Mouse (Mus musculus): ENCODE data around the gene Trabd2b. TPM values are rescaled to one million over a fixed set of nuclear protein-coding genes. Genes with fewer than 3 reads are reported as not detected.

Trabd2b gene
- polyA plus RNA-seq, 1 experiment from 2014 or later, result 1.3 TPM

DNA sequence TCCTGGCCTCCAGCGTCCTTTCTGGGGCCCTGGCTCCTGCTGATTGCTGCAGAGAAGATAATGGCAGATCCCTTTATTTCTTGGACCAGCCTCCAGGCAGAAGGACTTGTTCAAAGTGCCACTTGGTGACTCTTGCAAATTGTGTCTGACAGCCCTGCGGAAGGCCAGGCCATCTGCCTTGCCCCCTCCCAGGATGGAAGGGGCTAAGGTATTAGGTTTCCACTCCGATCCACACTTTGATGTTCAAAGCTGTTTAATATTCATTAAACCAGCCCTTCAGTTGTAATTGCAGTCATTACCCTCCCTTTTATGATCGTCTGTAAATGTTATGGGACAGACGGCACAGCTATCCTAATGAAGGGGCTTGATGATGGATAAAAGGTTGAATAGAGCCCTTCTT, 75.0 kb downstream of the Trabd2b start:
- ATAC-seq (replicated peaks; ENCODE audit: low FRiP score), result no peak
- H3K4me3 ChIP-seq (ENCODE audit: low read depth, low read length), result no peak overlapping the region
- H3K36me3 ChIP-seq (ENCODE audit: control insufficient read depth, insufficient read depth, low read length), result no peaks in the 10 kb centered on the region
- no peak overlapping the region for H3K4me2 ChIP-seq
- H3K9ac ChIP-seq (ENCODE audit: low read depth, low read length), result no peak overlapping the region
- no peaks in the 10 kb centered on the region for H3K27me3 ChIP-seq (replicated peaks; ENCODE audit: control insufficient read depth, insufficient read depth, low read length)
- 44% methylated on average over 5 of the region's 5 CpGs for WGBS
- H3K9me3 ChIP-seq (ENCODE audit: control insufficient read depth, low read length), result no peaks in the 10 kb centered on the region
- H3K4me1 ChIP-seq (replicated peaks; ENCODE audit: control insufficient read depth, insufficient read depth, low read length), result 0 out of 2 replicates have a peak, but pooled peaks cover 3% of the 10 kb centered on the region
- H3K27ac ChIP-seq (ENCODE audit: low read depth, low read length), result no peak overlapping the region
- DNase-seq (ENCODE audit: low spot score), result no peak

DNA sequence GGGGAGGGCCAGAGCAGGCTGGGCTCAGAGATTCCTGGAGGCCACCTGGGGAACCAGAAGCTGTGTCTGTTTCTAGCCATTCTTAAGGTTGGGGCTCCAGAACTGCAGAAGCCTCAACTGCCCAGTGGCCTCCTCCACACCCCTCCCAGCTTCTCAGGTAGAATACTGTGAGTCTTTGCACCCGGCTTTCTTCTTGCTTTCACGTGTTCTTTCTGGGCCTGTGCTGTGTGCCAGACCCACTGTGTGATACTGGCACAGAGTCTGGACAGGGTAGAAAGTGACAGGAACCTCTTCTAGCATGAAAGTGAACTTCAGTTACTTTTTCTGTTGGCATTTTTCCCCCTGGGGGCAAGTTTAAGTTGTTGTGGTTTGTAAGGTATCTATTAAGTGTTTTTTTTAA, 77.6 kb downstream of the Trabd2b start:
- Histone ChIP-seq H3K9me3 (ENCODE audit: control insufficient read depth, low read length) (no peaks in the 10 kb centered on the region), H3K9ac (ENCODE audit: low read depth, low read length) (no peak overlapping the region), H3K4me2 (no peak overlapping the region), H3K27me3 (replicated peaks; ENCODE audit: control insufficient read depth, insufficient read depth, low read length) (no peaks in the 10 kb centered on the region), H3K27ac (ENCODE audit: low read depth, low read length) (no peak overlapping the region), H3K4me3 (ENCODE audit: low read depth, low read length) (no peak overlapping the region), H3K4me1 (replicated peaks; ENCODE audit: control insufficient read depth, insufficient read depth, low read length) (no peaks in the 10 kb centered on the region), H3K36me3 (ENCODE audit: control insufficient read depth, insufficient read depth, low read length) (no peaks in the 10 kb centered on the region)
- 51% methylated on average over 2 of the region's 2 CpGs for WGBS
- no peak for ATAC-seq (replicated peaks; ENCODE audit: low FRiP score)
- no peak for DNase-seq (ENCODE audit: low spot score)

DNA sequence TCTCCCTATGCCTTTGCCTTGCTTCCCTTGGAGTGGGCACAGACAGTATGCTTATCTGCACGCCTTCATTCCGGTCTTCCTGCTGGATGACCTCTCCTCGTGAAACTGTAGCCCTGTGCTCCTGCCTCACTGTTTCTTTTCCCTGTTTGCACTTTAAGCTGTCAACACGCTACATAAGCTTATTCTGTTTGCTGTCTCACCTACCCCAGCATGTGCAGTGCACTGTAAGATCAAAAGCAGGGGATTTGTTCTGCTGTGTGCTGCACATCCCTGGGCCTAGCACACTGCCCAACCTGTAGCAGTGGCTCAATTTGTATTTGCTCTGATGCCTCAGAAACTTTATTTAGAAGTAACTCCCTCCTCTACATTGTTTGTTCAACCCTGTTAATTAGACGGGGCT, 79.5 kb downstream of the Trabd2b start:
- no peaks in the 10 kb centered on the region for H3K9me3 ChIP-seq (ENCODE audit: control insufficient read depth, low read length)
- H3K27me3 ChIP-seq (replicated peaks; ENCODE audit: control insufficient read depth, insufficient read depth, low read length), result no peaks in the 10 kb centered on the region
- no peak overlapping the region for H3K4me2 ChIP-seq
- 34% methylated on average over 5 of the region's 5 CpGs for WGBS
- H3K4me3 ChIP-seq (ENCODE audit: low read depth, low read length), result no peak overlapping the region
- H3K27ac ChIP-seq (ENCODE audit: low read depth, low read length), result no peak overlapping the region
- no peaks in the 10 kb centered on the region for H3K36me3 ChIP-seq (ENCODE audit: control insufficient read depth, insufficient read depth, low read length)
- ATAC-seq (replicated peaks; ENCODE audit: low FRiP score), result no peak
- no peak for DNase-seq (ENCODE audit: low spot score)
- H3K4me1 ChIP-seq (replicated peaks; ENCODE audit: control insufficient read depth, insufficient read depth, low read length), result no peaks in the 10 kb centered on the region
- no peak overlapping the region for H3K9ac ChIP-seq (ENCODE audit: low read depth, low read length)

DNA sequence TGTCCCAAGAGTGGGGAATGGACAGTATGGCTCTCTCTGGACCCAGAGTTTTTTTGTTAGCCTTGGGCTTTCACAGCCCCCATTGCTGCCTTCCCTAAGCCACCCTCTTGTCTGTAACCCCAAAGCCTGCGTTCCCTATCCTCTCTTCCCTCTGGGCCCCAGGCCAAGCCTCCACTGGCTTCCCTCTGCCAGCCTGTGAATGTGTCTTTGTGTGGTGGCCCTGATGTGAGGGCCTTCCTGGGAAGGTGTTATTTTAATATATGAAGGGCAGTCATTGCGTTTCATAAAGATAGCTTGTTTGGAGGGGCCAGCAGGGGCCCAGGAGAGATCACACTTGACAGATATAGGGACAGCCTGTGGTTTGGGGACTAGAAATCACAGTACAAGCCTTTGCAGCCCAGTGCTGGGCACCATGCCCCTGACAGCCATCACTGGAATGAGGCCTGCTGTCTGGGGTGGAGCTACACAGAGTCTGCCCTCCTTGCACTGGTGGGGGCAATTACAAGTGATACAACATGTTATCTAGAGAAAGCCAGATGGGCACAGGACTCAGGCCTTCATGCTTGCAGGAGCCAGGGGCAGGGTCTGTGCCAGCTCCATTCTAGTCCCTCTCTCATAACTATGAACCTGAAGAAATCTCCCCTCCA, 80.5 kb downstream of the Trabd2b start:
- H3K36me3 ChIP-seq (ENCODE audit: control insufficient read depth, insufficient read depth, low read length), result no peaks in the 10 kb centered on the region
- no peak overlapping the region for H3K4me2 ChIP-seq
- no peaks in the 10 kb centered on the region for H3K27me3 ChIP-seq (replicated peaks; ENCODE audit: control insufficient read depth, insufficient read depth, low read length)
- H3K9ac ChIP-seq (ENCODE audit: low read depth, low read length), result no peak overlapping the region
- no peaks in the 10 kb centered on the region for H3K4me1 ChIP-seq (replicated peaks; ENCODE audit: control insufficient read depth, insufficient read depth, low read length)
- H3K27ac ChIP-seq (ENCODE audit: low read depth, low read length), result no peak overlapping the region
- ATAC-seq (replicated peaks; ENCODE audit: low FRiP score) (no peak), DNase-seq (ENCODE audit: low spot score) (no peak)
- 77% methylated on average over 2 of the region's 2 CpGs for WGBS
- no peak overlapping the region for H3K4me3 ChIP-seq (ENCODE audit: low read depth, low read length)
- H3K9me3 ChIP-seq (ENCODE audit: control insufficient read depth, low read length), result no peaks in the 10 kb centered on the region

DNA sequence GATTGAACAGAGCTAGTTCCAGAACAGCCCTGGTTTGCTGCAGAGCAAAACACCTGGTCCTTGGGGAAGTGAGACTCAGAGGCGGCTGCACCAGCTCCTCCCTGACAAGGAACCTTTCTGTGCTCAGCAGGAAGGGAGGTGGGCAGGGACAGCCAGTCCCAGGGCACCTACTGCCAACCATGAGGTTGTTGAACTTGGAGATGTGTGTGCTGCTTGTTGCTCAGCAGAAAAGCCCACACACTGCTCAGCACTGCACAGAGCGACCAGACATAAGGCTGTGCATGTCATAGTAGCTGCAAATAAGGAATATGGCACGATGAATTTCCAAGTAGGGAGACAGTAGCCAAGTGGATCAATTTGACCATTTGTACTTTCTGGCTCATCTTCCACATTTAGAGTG, 81.2 kb downstream of the Trabd2b start:
- no peaks in the 10 kb centered on the region for H3K36me3 ChIP-seq (ENCODE audit: control insufficient read depth, insufficient read depth, low read length)
- DNase-seq (ENCODE audit: low spot score) (no peak), ATAC-seq (replicated peaks; ENCODE audit: low FRiP score) (no peak)
- no peaks in the 10 kb centered on the region for H3K4me1 ChIP-seq (replicated peaks; ENCODE audit: control insufficient read depth, insufficient read depth, low read length)
- no peak overlapping the region for H3K27ac ChIP-seq (ENCODE audit: low read depth, low read length)
- no peak overlapping the region for H3K4me2 ChIP-seq
- H3K9me3 ChIP-seq (ENCODE audit: control insufficient read depth, low read length), result no peaks in the 10 kb centered on the region
- H3K9ac ChIP-seq (ENCODE audit: low read depth, low read length), result no peak overlapping the region
- 73% methylated on average over 3 of the region's 3 CpGs for WGBS
- no peaks in the 10 kb centered on the region for H3K27me3 ChIP-seq (replicated peaks; ENCODE audit: control insufficient read depth, insufficient read depth, low read length)
- H3K4me3 ChIP-seq (ENCODE audit: low read depth, low read length), result no peak overlapping the region

DNA sequence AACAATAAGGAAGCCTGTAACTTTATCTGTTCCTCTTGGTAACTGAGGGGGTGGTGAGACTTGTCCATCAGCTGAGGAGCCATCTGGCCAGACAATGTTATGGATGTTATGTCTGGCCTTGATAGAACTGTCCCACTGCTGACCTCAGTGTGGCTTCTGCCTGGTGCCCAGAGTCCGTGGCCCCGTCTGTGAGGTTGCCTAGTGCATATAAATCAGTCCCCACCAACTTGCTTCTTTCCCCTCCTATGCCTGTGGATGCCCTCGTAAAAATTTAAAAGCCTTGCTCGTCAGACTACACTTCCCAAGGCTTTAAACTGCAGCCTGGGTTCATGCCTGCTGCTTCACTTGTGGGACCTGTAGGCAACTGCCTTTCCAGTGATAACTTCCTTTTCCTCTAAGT, 85.6 kb downstream of the Trabd2b start:
- Histone ChIP-seq H3K9ac (ENCODE audit: low read depth, low read length) (no peak overlapping the region), H3K4me1 (replicated peaks; ENCODE audit: control insufficient read depth, insufficient read depth, low read length) (no peaks in the 10 kb centered on the region), H3K27ac (ENCODE audit: low read depth, low read length) (no peak overlapping the region), H3K4me3 (ENCODE audit: low read depth, low read length) (no peak overlapping the region), H3K9me3 (ENCODE audit: control insufficient read depth, low read length) (no peaks in the 10 kb centered on the region), H3K36me3 (ENCODE audit: control insufficient read depth, insufficient read depth, low read length) (no peaks in the 10 kb centered on the region), H3K27me3 (replicated peaks; ENCODE audit: control insufficient read depth, insufficient read depth, low read length) (no peaks in the 10 kb centered on the region), H3K4me2 (no peak overlapping the region)
- 55% methylated on average over 4 of the region's 4 CpGs for WGBS
- ATAC-seq (replicated peaks; ENCODE audit: low FRiP score) (no peak), DNase-seq (ENCODE audit: low spot score) (no peak)

DNA sequence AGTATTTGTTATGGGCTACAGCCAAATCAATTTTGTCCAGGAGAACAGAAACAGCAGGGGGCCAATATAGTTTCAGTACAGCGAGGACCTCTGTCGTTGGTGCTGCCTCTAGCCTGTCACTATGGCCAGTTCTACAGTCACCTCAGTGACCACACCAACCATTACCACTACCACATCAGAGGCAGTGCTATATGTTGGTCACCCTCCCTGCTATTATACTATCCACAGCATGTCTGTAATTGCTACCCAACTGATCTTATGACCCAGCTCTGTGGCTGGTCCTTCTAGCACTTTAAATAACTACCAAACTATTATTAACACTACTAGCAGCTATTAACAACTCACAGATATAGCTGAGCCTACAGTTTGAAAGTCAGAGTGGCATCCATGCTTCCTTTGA, 87.5 kb downstream of the Trabd2b start:
- Histone ChIP-seq H3K4me1 (replicated peaks; ENCODE audit: control insufficient read depth, insufficient read depth, low read length) (no peaks in the 10 kb centered on the region), H3K27me3 (replicated peaks; ENCODE audit: control insufficient read depth, insufficient read depth, low read length) (no peaks in the 10 kb centered on the region), H3K9me3 (ENCODE audit: control insufficient read depth, low read length) (no peaks in the 10 kb centered on the region), H3K9ac (ENCODE audit: low read depth, low read length) (no peak overlapping the region), H3K36me3 (ENCODE audit: control insufficient read depth, insufficient read depth, low read length) (no peaks in the 10 kb centered on the region), H3K27ac (ENCODE audit: low read depth, low read length) (no peak overlapping the region), H3K4me3 (ENCODE audit: low read depth, low read length) (no peak overlapping the region), H3K4me2 (no peak overlapping the region)
- no peak for DNase-seq (ENCODE audit: low spot score)
- 77% methylated on average over 2 of the region's 2 CpGs for WGBS
- no peak for ATAC-seq (replicated peaks; ENCODE audit: low FRiP score)

DNA sequence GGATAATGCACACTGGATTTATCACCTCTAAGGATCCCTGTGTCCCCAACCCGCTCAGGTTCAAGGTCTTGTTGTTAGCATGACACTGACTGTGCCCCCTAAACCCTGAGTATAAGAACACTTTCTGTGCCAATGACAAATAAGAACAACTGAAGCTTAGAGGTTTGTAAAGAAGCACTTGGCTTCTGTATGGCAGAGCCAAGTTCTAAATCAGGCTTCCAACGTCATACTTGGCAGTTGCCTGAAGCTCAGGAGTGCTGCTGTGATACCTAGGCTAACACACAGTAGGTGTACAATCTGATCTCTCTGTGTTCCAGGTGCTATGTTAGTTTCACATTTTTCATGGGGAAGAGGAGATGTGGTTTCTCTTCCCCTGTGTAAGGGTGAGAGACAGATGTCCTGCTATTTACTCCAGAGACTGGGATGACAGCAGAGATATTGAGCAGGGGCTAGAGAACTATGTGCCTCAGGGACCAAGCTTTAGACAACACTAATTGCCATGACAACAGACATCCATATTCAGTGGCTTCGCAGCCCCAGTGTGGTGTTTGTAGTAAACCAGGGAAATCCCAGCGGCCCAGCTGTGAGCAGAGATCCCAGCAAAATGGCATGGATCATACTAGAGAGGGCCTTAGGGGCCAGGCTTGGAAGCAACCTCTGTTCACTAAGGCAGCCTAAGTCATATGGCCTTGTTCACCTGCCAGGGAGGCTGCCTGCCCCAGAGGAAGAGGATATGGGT, 89.3 kb downstream of the Trabd2b start:
- Histone ChIP-seq H3K4me3 (ENCODE audit: low read depth, low read length) (no peak overlapping the region), H3K9me3 (ENCODE audit: control insufficient read depth, low read length) (no peaks in the 10 kb centered on the region), H3K4me1 (replicated peaks; ENCODE audit: control insufficient read depth, insufficient read depth, low read length) (no peaks in the 10 kb centered on the region), H3K9ac (ENCODE audit: low read depth, low read length) (no peak overlapping the region), H3K4me2 (no peak overlapping the region), H3K36me3 (ENCODE audit: control insufficient read depth, insufficient read depth, low read length) (no peaks in the 10 kb centered on the region), H3K27me3 (replicated peaks; ENCODE audit: control insufficient read depth, insufficient read depth, low read length) (no peaks in the 10 kb centered on the region), H3K27ac (ENCODE audit: low read depth, low read length) (no peak overlapping the region)
- ATAC-seq (replicated peaks; ENCODE audit: low FRiP score) (no peak), DNase-seq (ENCODE audit: low spot score) (no peak)
- WGBS, result 48% methylated on average over 4 of the region's 4 CpGs

DNA sequence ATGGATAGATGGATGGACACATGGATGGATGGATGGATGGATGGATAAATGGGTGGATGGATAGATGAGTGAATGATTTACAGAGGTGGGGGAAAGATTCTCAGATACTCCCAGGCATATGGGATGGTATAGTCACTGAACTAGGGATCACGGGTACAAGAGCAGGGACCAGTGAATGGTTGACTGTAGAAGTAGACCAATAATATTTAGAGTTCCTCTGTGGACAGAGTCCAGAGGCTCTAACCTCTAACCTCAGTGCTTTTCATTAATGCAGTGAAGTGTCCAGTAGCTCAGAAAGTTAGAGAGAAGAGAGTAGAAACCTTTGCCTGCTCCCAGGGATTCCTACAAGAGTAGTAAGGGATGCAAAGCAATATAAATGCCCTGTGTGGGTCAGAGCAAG, 93.1 kb downstream of the Trabd2b start:
- Histone ChIP-seq H3K27ac (ENCODE audit: low read depth, low read length) (no peak overlapping the region), H3K9me3 (ENCODE audit: control insufficient read depth, low read length) (no peaks in the 10 kb centered on the region), H3K9ac (ENCODE audit: low read depth, low read length) (no peak overlapping the region), H3K4me2 (no peak overlapping the region), H3K4me1 (replicated peaks; ENCODE audit: control insufficient read depth, insufficient read depth, low read length) (no peaks in the 10 kb centered on the region), H3K27me3 (replicated peaks; ENCODE audit: control insufficient read depth, insufficient read depth, low read length) (no peaks in the 10 kb centered on the region), H3K4me3 (ENCODE audit: low read depth, low read length) (no peak overlapping the region), H3K36me3 (ENCODE audit: control insufficient read depth, insufficient read depth, low read length) (no peaks in the 10 kb centered on the region)
- ATAC-seq (replicated peaks; ENCODE audit: low FRiP score), result no peak
- WGBS, result 68% methylated on average over 1 of the region's 1 CpGs
- no peak for DNase-seq (ENCODE audit: low spot score)
